Mouse (Mus musculus): ENCODE measurements around the gene Prtn3. TPM values are rescaled to one million over a fixed set of nuclear protein-coding genes. Genes with fewer than 3 reads are reported as not detected.
A peak's percentile ranks its signal among the peaks of the same experiment; 100 is the strongest.

Prtn3 gene
- polyA plus RNA-seq, 1 experiment from 2014 or later, result 131 TPM

GRCm38 (mm10) chr10:79855558-79856184, 18.6 kb upstream of the Prtn3 start:
- no peak for ATAC-seq (ENCODE audit: insufficient read depth)
- under 1% methylated on average over 10 of the region's 10 CpGs for WGBS (ENCODE audit: insufficient replicate concordance)
- Histone ChIP-seq H3K4me2 (peak overlapping the region; percentile 87), H3K27ac (replicated peaks) (peak overlapping the region; percentile 97), H3K9me3 (replicated peaks) (no peaks in the 10 kb centered on the region), H3K4me3 (replicated peaks) (peak overlapping the region; percentile 97), H3K4me1 (replicated peaks) (peaks cover 76% of the 10 kb centered on the region), H3K9ac (peak overlapping the region; percentile 93), H3K36me3 (replicated peaks) (peaks cover 45% of the 10 kb centered on the region), H3K27me3 (no peaks in the 10 kb centered on the region)

DNA sequence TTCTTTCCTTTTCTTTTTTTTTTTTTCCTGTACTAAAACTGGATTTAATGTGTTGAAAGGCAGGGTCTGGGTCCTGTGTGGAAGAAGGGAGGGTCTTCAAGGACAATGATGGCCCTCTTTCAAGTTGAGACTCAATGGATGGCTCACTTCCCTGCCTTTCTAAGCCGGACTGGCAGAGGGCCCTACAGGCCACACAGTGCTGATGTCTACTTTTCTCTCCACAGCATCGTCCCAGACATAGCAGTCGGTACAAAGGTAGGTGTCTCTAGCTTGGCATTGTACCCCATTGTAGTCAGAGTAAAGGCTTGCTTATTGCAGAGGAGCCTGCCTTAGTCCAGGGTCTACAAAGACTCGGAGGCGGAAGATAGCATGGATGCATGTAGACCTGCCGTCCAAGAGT, 18.0 kb upstream of the Prtn3 start:
- peak overlapping the region; percentile 97 for H3K27ac ChIP-seq (replicated peaks)
- no peaks in the 10 kb centered on the region for H3K9me3 ChIP-seq (replicated peaks)
- peak overlapping the region; percentile 93 for H3K9ac ChIP-seq
- no peaks in the 10 kb centered on the region for H3K27me3 ChIP-seq
- ATAC-seq (ENCODE audit: insufficient read depth), result no peak
- H3K4me2 ChIP-seq, result peak overlapping the region; percentile 87
- peaks cover 72% of the 10 kb centered on the region for H3K4me1 ChIP-seq (replicated peaks)
- H3K36me3 ChIP-seq (replicated peaks), result peaks cover 51% of the 10 kb centered on the region
- 29% methylated on average over 6 of the region's 6 CpGs for WGBS (ENCODE audit: insufficient replicate concordance)
- H3K4me3 ChIP-seq (replicated peaks), result peak overlapping the region; percentile 97

- 27% methylated on average over 7 of the region's 7 CpGs for WGBS (ENCODE audit: insufficient replicate concordance)
- Histone ChIP-seq H3K4me3 (replicated peaks) (peak overlapping the region; percentile 97), H3K27me3 (no peaks in the 10 kb centered on the region), H3K4me2 (peak overlapping the region; percentile 87), H3K9ac (peak overlapping the region; percentile 93), H3K36me3 (replicated peaks) (peaks cover 57% of the 10 kb centered on the region), H3K27ac (replicated peaks) (peak overlapping the region; percentile 97), H3K4me1 (replicated peaks) (peaks cover 66% of the 10 kb centered on the region), H3K9me3 (replicated peaks) (no peaks in the 10 kb centered on the region)
- ATAC-seq (ENCODE audit: insufficient read depth), result no peak
Observed at GRCm38 (mm10) chr10:79856704-79857451, 17.4 kb upstream of the Prtn3 start.

- H3K4me3 ChIP-seq (replicated peaks), result peak overlapping the region; percentile 97
- H3K9ac ChIP-seq, result peak overlapping the region; percentile 93
- H3K27me3 ChIP-seq, result no peaks in the 10 kb centered on the region
- peaks cover 61% of the 10 kb centered on the region for H3K4me1 ChIP-seq (replicated peaks)
- no peaks in the 10 kb centered on the region for H3K9me3 ChIP-seq (replicated peaks)
- H3K36me3 ChIP-seq (replicated peaks), result peaks cover 63% of the 10 kb centered on the region
- 16% methylated on average over 4 of the region's 4 CpGs for WGBS (ENCODE audit: insufficient replicate concordance)
- no peak for ATAC-seq (ENCODE audit: insufficient read depth)
- peak overlapping the region; percentile 87 for H3K4me2 ChIP-seq
- peak overlapping the region; percentile 97; the same call in 1 of the 2 replicates for H3K27ac ChIP-seq (replicated peaks)
Observed at GRCm38 (mm10) chr10:79857452-79857811, 16.8 kb upstream of the Prtn3 start.

- Histone ChIP-seq H3K4me2 (peak overlapping the region; percentile 87), H3K4me3 (replicated peaks) (peak overlapping the region; percentile 97; the same call in 1 of the 2 replicates), H3K27me3 (no peaks in the 10 kb centered on the region), H3K9ac (no peak overlapping the region), H3K4me1 (replicated peaks) (peaks cover 56% of the 10 kb centered on the region), H3K9me3 (replicated peaks) (no peaks in the 10 kb centered on the region), H3K36me3 (replicated peaks) (peaks cover 67% of the 10 kb centered on the region), H3K27ac (replicated peaks) (no peak overlapping the region)
- WGBS (ENCODE audit: insufficient replicate concordance), result 70% methylated on average over 2 of the region's 2 CpGs
- ATAC-seq (ENCODE audit: insufficient read depth), result no peak
Observed at GRCm38 (mm10) chr10:79857894-79858293, 16.4 kb upstream of the Prtn3 start.

GRCm38 (mm10) chr10:79858416-79859074, 15.7 kb upstream of the Prtn3 start:
- H3K4me2 ChIP-seq, result peak overlapping the region; percentile 87; the same call in 1 of the 2 replicates
- 61% methylated on average over 17 of the region's 17 CpGs for whole genome bisulfite sequencing (ENCODE audit: insufficient replicate concordance)
- no peaks in the 10 kb centered on the region for H3K27me3 ChIP-seq
- H3K4me1 ChIP-seq (replicated peaks), result peaks cover 49% of the 10 kb centered on the region
- no peak for ATAC-seq (ENCODE audit: insufficient read depth)
- no peak overlapping the region for H3K9ac ChIP-seq
- H3K36me3 ChIP-seq (replicated peaks), result peaks cover 74% of the 10 kb centered on the region
- H3K4me3 ChIP-seq (replicated peaks), result 0 out of 2 replicates have a peak overlapping the region, but pooled peaks have one; percentile 97
- no peaks in the 10 kb centered on the region for H3K9me3 ChIP-seq (replicated peaks)
- H3K27ac ChIP-seq (replicated peaks), result no peak overlapping the region

DNA sequence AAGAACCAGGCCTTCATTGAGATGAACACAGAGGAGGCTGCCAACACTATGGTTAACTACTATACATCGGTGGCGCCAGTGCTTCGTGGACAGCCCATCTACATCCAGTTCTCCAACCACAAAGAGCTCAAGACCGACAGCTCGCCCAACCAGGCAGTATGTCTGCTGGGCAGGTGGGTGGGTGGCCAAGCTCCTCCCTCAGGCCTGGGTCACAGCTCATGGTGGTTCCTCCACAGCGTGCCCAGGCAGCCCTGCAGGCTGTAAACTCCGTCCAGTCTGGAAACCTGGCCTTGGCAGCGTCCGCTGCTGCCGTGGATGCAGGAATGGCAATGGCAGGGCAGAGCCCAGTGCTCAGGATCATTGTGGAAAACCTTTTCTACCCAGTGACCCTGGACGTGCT, 15.2 kb upstream of the Prtn3 start:
- Histone ChIP-seq H3K36me3 (replicated peaks) (peaks cover 80% of the 10 kb centered on the region), H3K4me1 (replicated peaks) (peaks cover 45% of the 10 kb centered on the region), H3K4me2 (no peak overlapping the region), H3K9me3 (replicated peaks) (no peaks in the 10 kb centered on the region), H3K9ac (no peak overlapping the region), H3K27me3 (no peaks in the 10 kb centered on the region), H3K27ac (replicated peaks) (no peak overlapping the region), H3K4me3 (replicated peaks) (no peak overlapping the region)
- 83% methylated on average over 11 of the region's 11 CpGs for WGBS (ENCODE audit: insufficient replicate concordance)
- ATAC-seq (ENCODE audit: insufficient read depth), result no peak

- Histone ChIP-seq H3K27ac (replicated peaks) (no peak overlapping the region), H3K9ac (no peak overlapping the region), H3K27me3 (no peaks in the 10 kb centered on the region), H3K4me3 (replicated peaks) (no peak overlapping the region), H3K9me3 (replicated peaks) (no peaks in the 10 kb centered on the region), H3K36me3 (replicated peaks) (peaks cover 91% of the 10 kb centered on the region), H3K4me2 (no peak overlapping the region), H3K4me1 (replicated peaks) (peaks cover 47% of the 10 kb centered on the region)
- no peak for ATAC-seq (ENCODE audit: insufficient read depth)
- 89% methylated on average over 26 of the region's 26 CpGs for WGBS (ENCODE audit: insufficient replicate concordance)
Observed at GRCm38 (mm10) chr10:79860079-79860911, 14.0 kb upstream of the Prtn3 start.

GRCm38 (mm10) chr10:79861230-79862048, 12.8 kb upstream of the Prtn3 start:
- H3K27ac ChIP-seq (replicated peaks), result no peak overlapping the region
- WGBS (ENCODE audit: insufficient replicate concordance), result 86% methylated on average over 25 of the region's 25 CpGs
- no peak overlapping the region for H3K4me2 ChIP-seq

More at GRCm38 (mm10) chr10:79861230-79862048, 12.8 kb upstream of the Prtn3 start:
- Histone ChIP-seq H3K36me3 (replicated peaks) (peaks cover 88% of the 10 kb centered on the region), H3K27me3 (no peaks in the 10 kb centered on the region), H3K4me3 (replicated peaks) (no peak overlapping the region), H3K9me3 (replicated peaks) (no peaks in the 10 kb centered on the region), H3K4me1 (replicated peaks) (peaks cover 40% of the 10 kb centered on the region), H3K9ac (no peak overlapping the region)
- no peak for ATAC-seq (ENCODE audit: insufficient read depth)

Data from liver, embryonic 15.5 days (tissue).